Mouse (Mus musculus) liver, embryonic 14 days (tissue): ENCODE data around the gene Ssc5d. TPM values are rescaled to one million over a fixed set of nuclear protein-coding genes. Genes with fewer than 3 reads are reported as not detected.

Experiments used
- polyA plus RNA-seq: library from polyadenylated mRNA; depleted of rRNA; stranded (reverse); fragments of >200 nt; gene quantifications from 2 replicates; pipeline ENCODE4 v1.2.3, GENCODE M21; 2012; rRNA removed

The Ssc5d gene
- 0.08 and 0.35 TPM in 2 replicates for polyA plus RNA-seq

GRCm38 (mm10) chr7:4925441-4926381 lies at the start of gene Ssc5d:
Ssc5d (plus strand) TSS chr7:4925785.

GRCm38 (mm10) chr7:4876753-4877221 lies 48.8 kb upstream of the Ssc5d start, which contains the start of gene Isoc2a:
Isoc2a (plus strand) TSS chr7:4877153.

GRCm38 (mm10) chr7:4906466-4906950 lies 19.1 kb upstream of the Ssc5d start, which contains the start of gene Gm36210:
Gm36210 (minus strand) TSS chr7:4906516.

GRCm38 (mm10) chr7:4915007-4915665 lies 10.4 kb upstream of the Ssc5d start, which contains the start of gene Zfp628:
Zfp628 (plus strand) TSS chr7:4915217.

GRCm38 (mm10) chr7:4921824-4922482 lies 3.6 kb upstream of the Ssc5d start, which contains the start of gene Nat14:
Nat14 (plus strand) TSS chr7:4922028.

GRCm38 (mm10) chr7:4964272-4964671 lies 38.7 kb downstream of the Ssc5d start, which contains the start of gene Sbk2:
Sbk2 (minus strand) TSS chr7:4964406.

GRCm38 (mm10) chr7:4971068-4971467 lies 45.5 kb downstream of the Ssc5d start, which contains the start of gene Sbk3:
Sbk3 (minus strand) TSS chr7:4971168.

Other genes with a start within 250 kb of the Ssc5d start
- 27.9 and 31.5 TPM in 2 replicates for gene Hspbp1, start 240.7 kb upstream of the Ssc5d start, polyA plus RNA-seq
- gene Brsk1, start 235.2 kb upstream of the Ssc5d start, polyA plus RNA-seq, result 0.37 and 0.41 TPM in 2 replicates
- gene Tmem150b, start 200.5 kb upstream of the Ssc5d start, polyA plus RNA-seq, result 0.30 and 0.32 TPM in 2 replicates
- 68.0 and 81.2 TPM in 2 replicates for gene Kmt5c, start 185.7 kb upstream of the Ssc5d start, polyA plus RNA-seq
- gene Cox6b2, start 172.7 kb upstream of the Ssc5d start, polyA plus RNA-seq, result 104 and 108 TPM in 2 replicates
- not detected in 2 replicates for gene Fam71e2, start 154.5 kb upstream of the Ssc5d start, polyA plus RNA-seq
- 0.02 TPM in 2 replicates for gene Il11, start 142.9 kb upstream of the Ssc5d start, polyA plus RNA-seq
- gene Tmem190, start 142.8 kb upstream of the Ssc5d start, polyA plus RNA-seq, result not detected in 2 replicates
- 6.5 and 7.0 TPM in 2 replicates for gene Tmem238, start 136.1 kb upstream of the Ssc5d start, polyA plus RNA-seq
- 272 and 305 TPM in 2 replicates for gene Rpl28, start 132.9 kb upstream of the Ssc5d start, polyA plus RNA-seq
- 224 and 291 TPM in 2 replicates for gene Ube2s, start 113.2 kb upstream of the Ssc5d start, polyA plus RNA-seq
- gene Shisa7, start 81.1 kb upstream of the Ssc5d start, polyA plus RNA-seq, result 0.01 and 0.02 TPM in 2 replicates
- gene Isoc2b, start 55.5 kb upstream of the Ssc5d start, polyA plus RNA-seq, result 1.9 and 2.1 TPM in 2 replicates
- gene Isoc2a, start 48.6 kb upstream of the Ssc5d start, polyA plus RNA-seq, result 5.9 and 6.6 TPM in 2 replicates
- 0.07 and 0.08 TPM in 2 replicates for gene Gm36210, start 19.3 kb upstream of the Ssc5d start, polyA plus RNA-seq
- 2.6 and 2.8 TPM in 2 replicates for gene Zfp628, start 10.6 kb upstream of the Ssc5d start, polyA plus RNA-seq
- gene Nat14, start 3.8 kb upstream of the Ssc5d start, polyA plus RNA-seq, result 0.36 and 0.53 TPM in 2 replicates
- not detected in 2 replicates for gene Sbk2, start 38.6 kb downstream of the Ssc5d start, polyA plus RNA-seq
- gene Sbk3, start 45.4 kb downstream of the Ssc5d start, polyA plus RNA-seq, result 0.02 TPM in 1 of 2 replicates, not detected in the other
- 6.4 and 7.8 TPM in 2 replicates for gene Zfp579, start 70.4 kb downstream of the Ssc5d start, polyA plus RNA-seq
- gene Zfp524, start 88.6 kb downstream of the Ssc5d start, polyA plus RNA-seq, result 8.2 and 9.0 TPM in 2 replicates
- gene Fiz1, start 88.9 kb downstream of the Ssc5d start, polyA plus RNA-seq, result 11.0 and 12.0 TPM in 2 replicates
- 0.05 and 0.06 TPM in 2 replicates for gene Gm44973, start 89.7 kb downstream of the Ssc5d start, polyA plus RNA-seq
- gene Zfp865, start 94.6 kb downstream of the Ssc5d start, polyA plus RNA-seq, result 4.9 and 5.9 TPM in 2 replicates
- 0.42 and 0.45 TPM in 2 replicates for gene Ccdc106, start 94.8 kb downstream of the Ssc5d start, polyA plus RNA-seq
- not detected in 2 replicates for gene 4632433K11Rik, start 108.3 kb downstream of the Ssc5d start, polyA plus RNA-seq
- 0.83 and 1.1 TPM in 2 replicates for gene Zfp784, start 112.7 kb downstream of the Ssc5d start, polyA plus RNA-seq
- 1.2 and 1.3 TPM in 2 replicates for gene Zfp580, start 125.8 kb downstream of the Ssc5d start, polyA plus RNA-seq
- 130 and 139 TPM in 2 replicates for gene U2af2, start 136.4 kb downstream of the Ssc5d start, polyA plus RNA-seq
- 45.0 and 54.7 TPM in 2 replicates for gene Epn1, start 154.4 kb downstream of the Ssc5d start, polyA plus RNA-seq
- not detected in 2 replicates for gene Rfpl4, start 191.2 kb downstream of the Ssc5d start, polyA plus RNA-seq
- 0.14 and 0.20 TPM in 2 replicates for gene Rasl2-9, start 200.2 kb downstream of the Ssc5d start, polyA plus RNA-seq
- not detected in 2 replicates for gene Vmn1r55, start 223.9 kb downstream of the Ssc5d start, polyA plus RNA-seq